Mouse (Mus musculus) heart, postnatal 36 days (tissue): ENCODE measurements around the gene Pdhb. TPM values are rescaled to one million over a fixed set of nuclear protein-coding genes. Genes with fewer than 3 reads are reported as not detected.
"Not testable (repeated sequence)": the region's sequence is repeated elsewhere in the genome, so short reads cannot be mapped to it uniquely, and the experiment has no call there.

Source experiments
- DNase-seq, 2 experiments: peaks; one replicate each; pipeline ENCODE4 v3.0.0; 2021 to 2022
- intact Hi-C: fragments of 180-260 bp; cut with DNase I; formaldehyde crosslinking; loops from one replicate; pipeline ENCODE4 v1.15.1; 2025
- total RNA-seq, 2 experiments: library from RNA; stranded (reverse); gene quantifications; 2 replicates each; pipeline ENCODE4 v1.2.3; 2021

The Pdhb gene
- total RNA-seq, 2 experiments from 2014 or later = 843 to 906 TPM

DNA sequence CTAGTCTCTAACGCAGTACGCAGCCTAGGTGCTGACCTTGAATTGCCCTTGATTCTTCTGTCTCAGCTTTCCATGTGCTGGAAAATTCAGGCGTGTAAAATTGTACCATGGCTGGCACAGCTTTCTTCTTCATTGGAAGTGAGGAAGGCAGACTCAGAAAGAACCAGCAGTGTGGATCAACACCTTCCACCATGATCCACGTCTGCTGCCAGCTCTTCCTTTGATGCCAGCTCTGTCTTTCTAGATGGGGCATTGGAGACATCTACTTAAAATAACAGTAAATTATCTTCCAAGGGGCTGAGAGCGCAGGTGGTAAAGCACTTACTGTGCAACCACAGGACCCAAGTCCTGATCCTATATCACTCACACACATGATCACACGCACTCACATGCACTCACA lies 19.9 kb upstream of the Pdhb start:
- intact Hi-C loops = no loop called here
- DNase-seq = no peak

DNA sequence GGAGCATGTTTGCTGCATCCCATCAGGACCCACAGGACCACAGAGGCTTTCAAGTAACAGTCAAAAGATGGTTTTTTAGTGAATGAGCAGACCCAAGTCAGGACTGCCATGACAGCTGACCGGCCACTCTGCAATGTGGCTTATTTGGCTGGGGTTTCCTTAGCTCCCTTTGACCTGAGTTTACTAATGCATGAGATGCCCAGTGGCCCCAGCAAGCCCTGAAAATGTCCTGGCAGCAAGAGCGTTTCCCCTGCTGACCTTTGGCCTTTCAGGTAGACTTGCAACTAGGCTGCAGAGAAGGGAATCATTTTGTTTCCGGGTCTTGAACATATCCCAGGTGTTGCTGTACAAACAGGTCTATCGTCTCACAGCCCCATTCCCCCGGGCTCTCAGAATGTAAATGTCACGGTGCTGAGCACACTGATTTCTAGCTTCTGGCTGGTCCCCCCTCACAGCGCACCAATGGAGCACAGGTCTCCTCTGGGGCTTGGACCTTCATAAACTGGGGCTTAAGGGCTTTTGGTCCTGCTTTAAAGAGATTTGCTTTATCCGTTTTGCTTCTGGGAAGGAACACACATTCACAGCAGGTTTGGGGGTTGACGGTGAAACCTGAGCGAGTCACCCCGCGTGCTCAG lies 18.6 kb upstream of the Pdhb start:
- intact Hi-C loops = no loop called here
- no peak for DNase-seq

DNA sequence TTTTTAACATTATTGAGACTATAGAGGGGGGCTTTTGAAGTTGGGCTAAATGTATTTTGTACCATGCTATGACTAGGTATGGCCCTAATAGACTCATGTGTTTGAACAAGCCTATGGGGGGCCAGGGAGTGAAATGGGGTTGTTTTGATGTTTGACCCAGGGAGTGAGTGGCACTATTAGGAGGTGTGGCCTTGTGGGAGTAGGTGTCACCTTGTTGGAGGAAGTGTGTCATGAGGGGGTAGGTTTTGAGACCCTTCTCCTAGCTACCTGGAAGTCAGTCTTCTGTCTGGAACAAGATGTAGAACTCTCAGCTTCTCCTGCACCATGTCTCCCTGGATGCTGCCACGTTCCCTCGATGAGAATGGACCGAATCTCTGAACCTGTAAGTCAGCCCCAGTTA lies 17.7 kb upstream of the Pdhb start:
- intact Hi-C loops = no loop called here
- DNase-seq = no peak

DNA sequence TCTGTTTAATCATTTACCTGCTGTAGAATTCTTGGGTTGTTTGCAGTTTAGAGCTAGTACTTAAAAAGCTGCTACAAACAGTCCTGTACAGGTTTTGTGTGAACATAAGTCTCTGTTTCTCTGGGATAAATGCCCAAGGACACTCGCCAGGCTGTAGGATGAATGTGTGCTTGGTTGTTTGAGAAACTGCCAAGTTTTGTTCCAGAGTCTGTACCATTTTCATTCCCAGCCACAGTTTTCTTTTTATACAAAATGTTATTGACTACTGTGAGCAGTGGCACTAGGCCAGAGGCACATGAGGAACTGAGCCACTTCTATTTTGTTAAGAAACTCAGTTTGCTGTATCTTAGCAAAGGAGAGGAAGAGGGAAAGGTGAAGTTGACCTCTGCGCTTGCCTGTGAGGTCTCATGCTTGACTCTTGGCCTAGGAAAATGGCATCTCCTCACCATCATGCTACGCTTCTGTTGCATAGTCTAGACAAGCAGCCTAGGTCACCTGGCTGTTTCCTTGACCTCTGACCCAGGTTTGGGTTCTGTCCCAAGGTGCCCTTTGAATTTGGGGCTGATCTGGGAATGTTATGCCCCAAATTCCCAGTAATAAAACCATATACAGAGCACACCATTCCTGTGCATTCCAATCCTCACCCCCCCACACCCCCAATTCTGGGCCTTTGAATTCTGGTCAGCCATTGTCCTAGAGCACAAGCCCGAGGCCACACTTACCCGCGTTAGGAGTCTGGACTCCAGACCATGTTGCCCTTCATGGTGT lies 13.6 kb upstream of the Pdhb start:
- intact Hi-C loops = no loop called here
- DNase-seq = no peak

DNA sequence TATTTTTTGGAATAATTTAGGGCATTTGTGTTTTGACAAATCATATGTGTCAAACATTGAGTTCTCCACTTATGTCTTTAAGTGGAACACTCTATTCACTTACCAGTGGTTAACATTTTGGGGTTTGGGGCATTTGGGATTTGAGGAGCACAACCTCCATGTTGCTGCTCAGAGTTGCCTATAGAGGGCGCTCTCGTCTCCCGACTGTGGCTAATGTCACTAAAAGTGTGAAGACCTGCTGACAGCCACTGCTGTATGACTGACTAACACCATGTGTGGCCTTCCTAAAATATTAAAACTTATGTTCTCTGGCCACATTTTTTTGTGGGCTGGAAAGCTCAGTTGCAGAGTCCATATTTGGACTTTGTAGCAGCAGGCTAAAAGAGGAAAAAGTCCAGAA lies 10.5 kb upstream of the Pdhb start:
- intact Hi-C loops = no loop called here

DNA sequence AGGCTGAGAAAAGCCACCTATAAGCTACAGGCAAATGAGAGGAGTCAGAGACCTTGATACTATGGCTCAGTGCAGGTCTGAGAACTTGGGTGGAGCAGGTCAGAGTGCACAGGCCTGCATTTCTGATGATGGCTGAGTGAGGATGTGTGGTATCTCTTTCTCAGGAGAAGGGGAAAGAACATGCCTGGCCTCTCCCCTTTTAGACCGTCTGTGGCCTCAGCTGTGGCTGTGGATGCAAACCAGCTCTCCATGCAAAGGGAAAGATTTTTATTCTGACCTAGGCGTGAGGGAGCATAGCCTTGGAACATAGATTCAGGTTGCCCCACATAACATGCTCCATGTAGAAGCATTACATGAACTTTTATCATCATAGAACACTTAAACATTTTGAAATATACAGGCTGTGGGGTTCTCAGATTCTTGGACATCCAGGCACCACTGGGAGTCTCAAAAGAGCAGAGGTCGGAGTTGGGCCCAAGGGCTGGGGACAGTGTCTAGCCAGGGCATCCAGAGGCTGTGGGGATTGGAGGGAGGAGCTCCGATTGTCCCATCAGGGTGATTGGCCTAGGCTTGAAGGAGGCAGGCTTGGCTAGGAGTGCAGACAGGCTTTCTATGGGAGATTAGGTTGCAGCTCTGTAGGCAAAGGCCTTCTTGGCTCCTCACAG lies 7.7 kb upstream of the Pdhb start:
- intact Hi-C loops = no loop called here
- no peak for DNase-seq

More for the DNA sequence above, 10.5 kb upstream of the Pdhb start:
- DNase-seq = no peak

DNA sequence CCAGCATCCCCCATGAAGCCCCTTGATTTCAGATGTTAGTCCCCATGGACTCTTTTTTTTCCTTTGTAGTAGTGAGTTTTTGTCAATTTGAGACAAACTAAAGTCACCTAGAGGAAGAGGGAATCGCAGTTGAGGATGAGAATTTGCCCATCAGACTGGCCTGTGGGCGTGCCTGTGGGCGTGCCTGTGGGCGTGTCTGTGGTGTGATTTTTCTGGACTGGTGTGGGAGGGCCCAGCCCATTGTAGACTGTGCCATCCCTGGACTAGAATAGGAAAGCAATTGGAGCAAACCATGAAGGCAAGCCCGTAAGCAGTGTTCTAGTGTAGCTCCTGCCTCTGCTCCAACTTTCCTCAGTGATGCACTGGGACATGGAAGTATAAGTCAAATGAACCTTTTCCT lies 3.4 kb upstream of the Pdhb start:
- intact Hi-C loops = no loop called here
- no peak for DNase-seq

DNA sequence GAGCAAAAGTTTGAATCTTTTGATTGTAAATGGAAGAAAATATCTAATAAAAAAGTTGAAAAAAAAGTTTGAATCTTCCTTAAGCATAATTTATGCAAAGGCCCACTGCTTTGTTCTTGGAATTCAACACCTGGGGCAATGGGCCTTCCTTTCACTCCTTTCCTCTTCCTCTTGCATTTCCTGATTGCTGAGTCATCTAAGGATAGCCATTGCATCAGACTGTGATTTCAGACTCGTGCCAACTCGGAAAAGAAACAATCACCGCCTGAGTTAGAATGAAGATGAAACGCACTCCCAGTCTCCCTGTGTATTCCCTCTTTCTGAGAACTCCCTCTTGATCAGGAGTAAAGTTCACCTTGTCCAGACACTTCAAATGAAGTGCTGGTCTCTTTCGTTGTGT lies 1.8 kb upstream of the Pdhb start:
- no peak for DNase-seq
- intact Hi-C loops = loop anchor here (5.0 kb wide), 2 partner anchors 173 to 212 kb away; no protein-coding TSS in a partner anchor

DNA sequence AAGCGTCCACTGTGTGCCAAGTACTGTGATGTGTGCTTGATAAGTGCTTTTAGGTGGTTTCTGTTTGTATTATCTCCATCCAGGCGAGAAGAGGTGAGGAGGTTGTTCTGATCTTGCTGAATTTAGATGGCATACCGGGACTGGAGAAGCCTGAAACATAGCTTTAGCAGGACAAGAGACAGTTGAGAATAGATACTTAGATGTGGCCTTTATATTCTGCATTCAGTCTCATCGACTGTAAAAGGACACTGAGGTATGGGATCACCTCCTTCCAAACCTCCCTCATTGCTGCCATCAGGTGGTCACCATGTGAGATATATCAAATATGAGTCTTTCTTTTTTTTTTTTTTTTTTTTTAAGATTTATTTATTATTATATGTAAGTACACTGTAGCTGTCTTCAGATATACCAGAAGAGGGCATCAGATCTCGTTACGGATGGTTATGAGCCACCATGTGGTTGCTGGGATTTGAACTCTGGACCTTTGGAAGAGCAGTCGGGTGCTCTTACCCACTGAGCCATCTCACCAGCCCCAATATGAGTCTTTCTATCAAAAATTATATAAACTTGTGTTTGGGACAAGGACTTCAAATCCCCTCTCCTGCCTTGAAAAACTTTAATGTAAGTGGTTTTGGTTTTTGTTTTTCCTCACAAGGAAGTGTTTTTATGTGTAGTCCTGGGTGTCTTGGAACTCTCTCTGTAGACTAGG lies 871 bp upstream of the Pdhb start:
- DNase-seq = not testable (repeated sequence)
- intact Hi-C loops = loop anchor here (2.0 to 5.0 kb wide), 4 partner anchors 41 to 211 kb away; partner anchors contain the start of genes Kctd6 and Pxk

DNA sequence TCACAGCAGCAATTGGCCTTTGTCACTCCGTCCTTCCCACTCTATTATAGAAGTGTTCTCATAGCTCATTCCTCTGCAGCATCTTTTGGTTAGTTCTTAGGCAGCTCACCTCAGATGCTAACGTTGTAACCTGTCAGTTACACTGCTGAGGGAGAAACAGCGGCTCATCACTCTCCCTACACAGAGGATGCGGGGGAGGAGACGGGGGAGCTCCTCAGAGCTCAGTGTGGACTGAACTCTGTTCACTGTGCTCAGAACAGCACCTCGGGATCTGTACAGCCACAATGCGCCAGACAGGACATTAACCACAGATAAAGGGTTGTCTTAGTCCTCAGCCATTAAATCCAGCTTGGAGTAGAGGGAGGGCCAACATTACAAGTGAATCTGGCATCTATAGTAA lies 8.4 kb downstream of the Pdhb start:
- intact Hi-C loops = loop anchor here (5.0 kb wide), 1 partner anchor 197 kb away; no protein-coding TSS in a partner anchor
- no peak for DNase-seq

DNA sequence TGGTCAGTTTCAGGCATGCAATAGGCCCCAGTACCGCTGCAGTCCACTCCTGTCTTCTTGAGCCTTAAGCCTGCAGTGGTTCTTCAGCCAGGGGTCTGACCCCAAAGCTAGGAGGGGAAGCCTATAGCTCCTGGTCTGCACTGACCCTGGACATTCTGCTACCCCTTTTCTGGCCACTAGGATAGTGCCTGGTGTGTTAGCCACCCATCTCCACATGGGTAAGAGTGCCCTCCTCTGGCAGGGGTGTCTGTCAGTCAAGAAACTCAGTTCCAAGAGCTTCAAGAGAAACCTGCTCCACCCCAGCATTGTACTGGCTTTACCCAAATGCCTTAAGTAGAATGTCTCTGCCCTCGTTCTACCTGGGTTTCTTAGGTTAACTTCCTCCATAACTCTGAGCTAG lies 11.0 kb downstream of the Pdhb start:
- peak; percentile 34 for DNase-seq
- intact Hi-C loops = loop anchor here (5.0 kb wide), 1 partner anchor 194 kb away; no protein-coding TSS in a partner anchor

DNA sequence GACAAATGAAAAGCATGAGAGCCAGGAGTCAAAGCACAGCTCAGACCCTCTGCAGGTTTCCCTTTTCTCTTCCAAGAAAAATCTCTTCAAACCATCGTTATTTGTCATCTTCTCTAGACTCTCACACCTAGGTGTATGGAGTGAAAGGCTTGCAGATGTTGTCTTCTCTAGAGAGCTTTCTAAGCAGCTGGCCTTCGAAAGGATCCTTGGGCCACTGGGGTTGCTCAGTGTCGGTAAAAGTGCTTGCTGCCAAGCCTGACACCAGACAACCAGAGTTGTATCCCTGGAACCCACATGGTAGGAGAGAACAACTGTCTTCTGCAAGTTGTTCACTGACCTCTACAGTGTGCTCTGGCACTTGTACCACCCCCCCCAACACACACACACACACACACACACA lies 13.7 kb downstream of the Pdhb start:
- no peak for DNase-seq
- intact Hi-C loops = no loop called here

DNA sequence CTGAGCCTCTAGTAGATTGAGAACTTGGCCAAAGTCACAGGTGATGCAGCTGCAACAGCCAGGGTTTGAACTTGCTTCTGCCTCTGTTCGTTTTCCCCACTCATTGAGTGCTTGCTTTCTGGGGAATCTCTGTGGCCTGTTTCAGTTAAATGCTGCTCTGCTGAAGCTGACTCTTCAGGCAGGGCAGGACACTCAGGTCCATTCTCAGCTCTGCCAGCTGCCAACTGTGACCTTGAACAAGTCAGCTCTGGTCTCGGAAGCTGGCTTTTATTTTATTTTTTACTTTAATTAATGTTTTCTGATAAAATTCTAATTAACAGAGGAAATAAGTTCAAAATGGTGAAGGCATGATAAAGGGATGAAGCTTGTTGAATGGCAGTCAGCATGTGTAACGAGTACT lies 14.1 kb downstream of the Pdhb start:
- DNase-seq = no peak
- intact Hi-C loops = no loop called here

DNA sequence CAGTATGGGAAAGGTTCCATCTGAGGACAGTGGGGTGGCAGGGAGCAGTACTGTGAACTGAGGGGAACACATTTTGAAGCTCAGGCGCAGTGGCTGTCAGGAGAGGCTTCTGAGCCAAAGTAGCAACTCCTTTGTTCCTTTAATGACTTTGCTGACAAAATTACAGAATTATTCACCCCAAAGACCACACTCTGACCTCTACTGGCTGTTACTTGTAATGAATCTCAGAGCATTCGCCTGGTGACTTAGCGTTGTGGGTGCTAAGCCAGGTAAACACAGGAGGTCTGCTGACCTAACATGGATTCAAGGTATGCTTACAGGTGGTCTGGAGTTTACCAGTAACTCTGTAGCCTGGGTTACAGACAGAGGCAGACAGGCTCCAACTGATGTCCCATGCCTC lies 15.9 kb downstream of the Pdhb start:
- DNase-seq = no peak
- intact Hi-C loops = loop anchor here (1.0 kb wide), 1 partner anchor 65 kb away; no protein-coding TSS in a partner anchor

DNA sequence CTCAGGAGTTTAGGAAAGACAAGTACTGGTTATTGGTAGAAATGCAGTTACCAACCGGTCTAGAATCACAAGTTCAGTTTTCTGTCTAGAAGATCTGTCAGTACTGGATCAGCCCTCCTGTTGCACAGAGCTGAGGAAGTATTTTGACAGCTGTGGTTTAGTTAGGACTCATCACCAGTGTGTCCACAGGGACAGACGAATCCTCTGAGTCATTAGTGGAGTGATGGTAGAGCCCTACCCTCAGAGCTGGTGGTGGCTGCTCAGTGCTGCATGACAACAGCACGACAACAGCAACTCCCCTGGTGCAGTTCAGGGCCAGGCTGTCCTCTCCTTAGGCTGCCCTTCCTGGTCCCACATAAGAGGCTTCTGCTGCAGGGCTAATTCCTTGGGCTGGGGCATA lies 18.8 kb downstream of the Pdhb start:
- DNase-seq = no peak
- intact Hi-C loops = no loop called here

DNA sequence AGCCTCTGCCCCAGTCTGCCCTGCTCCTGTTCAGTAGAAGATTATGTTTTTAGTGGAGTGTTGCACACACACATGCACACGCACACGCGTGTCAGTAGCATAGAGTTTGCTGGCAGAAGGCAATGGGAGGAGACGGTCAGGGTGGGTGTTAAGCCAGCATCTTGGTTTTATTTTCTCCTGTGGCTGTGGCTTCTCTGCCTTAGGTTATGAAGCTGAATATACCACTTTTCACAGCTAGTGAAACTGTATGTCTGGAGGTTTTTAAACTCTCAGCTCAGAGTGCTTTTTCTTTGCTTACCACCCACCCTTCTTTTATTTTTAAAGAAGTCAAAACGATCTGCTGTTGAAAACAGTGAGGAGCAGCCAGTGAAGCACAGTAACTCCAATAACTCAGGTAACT lies 21.1 kb downstream of the Pdhb start:
- DNase-seq = no peak
- intact Hi-C loops = no loop called here

DNA sequence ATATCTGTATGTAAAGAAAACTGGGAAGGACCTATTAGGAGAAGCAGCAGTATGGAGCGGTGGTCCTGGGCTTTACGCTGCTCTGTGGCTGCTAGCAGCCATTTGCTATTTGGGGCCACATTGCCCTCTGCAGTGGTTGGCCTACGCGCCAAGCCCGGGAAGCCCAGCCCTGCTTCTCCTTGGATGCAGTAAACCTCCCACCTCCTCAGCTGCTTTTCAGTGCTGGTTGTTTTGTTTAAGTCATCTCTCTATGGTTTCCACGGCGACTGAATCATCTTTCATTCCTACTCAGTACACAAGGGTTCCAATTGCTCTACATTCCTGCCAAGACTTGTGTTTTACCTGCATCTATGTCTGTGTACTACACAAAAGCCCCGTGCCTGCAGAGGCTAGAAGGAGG lies 24.0 kb downstream of the Pdhb start:
- DNase-seq = no peak
- intact Hi-C loops = loop anchor here (5.0 kb wide), 1 partner anchor 182 kb away; no protein-coding TSS in a partner anchor

DNA sequence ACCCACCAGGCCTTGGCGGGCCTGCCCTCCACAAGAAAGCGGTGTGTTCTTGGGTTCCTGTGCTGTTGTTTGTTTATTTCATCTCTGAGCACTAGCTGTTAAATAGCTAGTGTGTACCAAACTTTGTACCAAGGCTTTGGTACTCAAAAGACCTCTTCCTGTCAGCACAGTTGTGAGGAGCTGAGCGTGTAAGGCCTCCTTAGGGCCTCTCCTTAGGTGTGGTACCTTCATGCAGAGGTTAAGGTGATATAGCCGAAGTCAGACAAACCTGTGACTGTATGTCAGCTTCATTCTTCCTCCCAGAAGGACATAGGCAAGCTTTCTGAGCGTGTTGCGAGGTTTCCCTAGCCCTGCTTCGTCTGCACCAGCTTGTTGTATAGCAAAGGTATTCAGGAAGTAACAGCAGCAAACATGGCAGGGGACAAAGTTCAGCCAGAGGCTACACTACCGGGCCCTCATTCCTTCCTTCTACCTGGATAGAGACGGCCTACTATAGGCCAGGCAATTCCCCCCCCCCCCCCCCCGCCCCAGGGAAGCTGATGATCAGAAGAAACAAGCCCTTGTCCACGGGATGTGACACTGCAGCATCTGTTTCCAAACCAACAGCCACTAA lies 26.1 kb downstream of the Pdhb start:
- DNase-seq = no peak
- intact Hi-C loops = loop anchor here (5.0 kb wide), 1 partner anchor 179 kb away; no protein-coding TSS in a partner anchor

DNA sequence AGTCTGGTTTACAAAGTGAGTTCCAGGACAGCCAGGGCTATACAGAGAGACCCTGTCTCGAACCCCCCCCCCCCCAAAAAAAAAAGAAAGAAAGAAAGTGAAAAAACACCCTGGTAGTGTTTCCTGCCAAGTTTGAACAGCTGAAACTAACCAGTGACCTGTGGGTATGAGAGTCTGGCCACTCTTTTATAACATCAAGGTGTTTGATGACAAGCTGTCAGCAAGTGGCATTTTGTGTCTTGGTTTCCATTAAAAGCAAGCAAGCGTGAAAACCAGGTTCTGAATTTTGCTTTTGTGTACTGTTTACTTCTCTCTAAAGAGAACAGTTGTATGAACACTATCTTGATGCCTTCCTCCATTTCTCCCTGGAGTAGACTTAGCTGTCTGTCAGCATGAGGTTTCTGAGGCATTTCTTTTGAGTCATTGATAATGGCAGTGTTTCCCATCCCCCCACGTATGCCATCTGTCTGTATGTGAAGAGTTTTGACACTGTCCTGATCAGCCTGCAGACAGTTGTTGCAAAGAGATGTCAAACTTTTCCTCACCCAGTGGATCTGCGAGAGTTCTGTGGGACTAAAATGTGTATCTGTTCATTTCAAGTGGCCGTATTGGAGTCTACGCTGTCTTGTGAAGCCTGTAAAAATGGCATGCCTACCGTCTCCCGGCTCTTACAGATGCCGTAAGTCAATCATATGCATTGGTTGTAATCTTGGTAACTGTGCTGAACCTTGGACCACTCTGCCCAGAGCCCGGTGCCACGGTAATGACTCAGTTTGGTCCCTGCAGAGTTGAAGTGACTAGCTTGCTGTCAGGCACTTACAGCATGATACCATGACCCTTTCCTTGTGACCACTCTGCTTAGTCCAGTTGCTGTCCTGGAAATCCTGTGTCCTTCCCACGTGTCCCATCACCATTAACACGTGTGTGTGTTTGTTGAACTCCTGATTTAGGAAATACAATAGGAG lies 26.9 kb downstream of the Pdhb start:
- intact Hi-C loops = loop anchor here (5.0 kb wide), 1 partner anchor 179 kb away; no protein-coding TSS in a partner anchor

More for the DNA sequence above, 26.9 kb downstream of the Pdhb start:
- no peak for DNase-seq
